Mouse (Mus musculus) frontal cortex, adult (tissue): ENCODE measurements around the gene Kcnj9.

Experiments
- ATAC-seq: cut with Nextera tagmentation; 2 replicates; pipeline ENCODE4 v1.9.2; 2017; ENCODE audit warnings: mild to moderate bottlenecking, moderate library complexity, mixed read lengths; ENCODE audit not compliant: low TSS enrichment

Kcnj9 gene

GRCm38 (mm10) chr1:172292880-172293279 is 36.2 kb downstream of the Kcnj9 start:
- ATAC-seq, result peak; percentile 77

- no peak for ATAC-seq
Observed at GRCm38 (mm10) chr1:172289617-172289946, 39.5 kb downstream of the Kcnj9 start.

GRCm38 (mm10) chr1:172288900-172289616 is 40.1 kb downstream of the Kcnj9 start:
- ATAC-seq, result no peak

GRCm38 (mm10) chr1:172286740-172287139 is 42.4 kb downstream of the Kcnj9 start:
- ATAC-seq, result no peak

GRCm38 (mm10) chr1:172284221-172284620 is 44.9 kb downstream of the Kcnj9 start:
- ATAC-seq, result no peak

- ATAC-seq, result no peak
Observed at GRCm38 (mm10) chr1:172283073-172283472, 46.0 kb downstream of the Kcnj9 start.

GRCm38 (mm10) chr1:172281522-172282254 is 47.4 kb downstream of the Kcnj9 start:
- ATAC-seq, result peak; percentile 72

- ATAC-seq, result peak; percentile 29
Observed at GRCm38 (mm10) chr1:172279768-172280509, 49.2 kb downstream of the Kcnj9 start.

GRCm38 (mm10) chr1:172278328-172278727 is 50.8 kb downstream of the Kcnj9 start:
- ATAC-seq, result no peak

GRCm38 (mm10) chr1:172277172-172277571 is 51.9 kb downstream of the Kcnj9 start:
- no peak for ATAC-seq

- ATAC-seq, result no peak
Observed at GRCm38 (mm10) chr1:172274547-172274946, 54.6 kb downstream of the Kcnj9 start.

GRCm38 (mm10) chr1:172274116-172274515 is 55.0 kb downstream of the Kcnj9 start:
- ATAC-seq, result no peak

- no peak for ATAC-seq
Observed at GRCm38 (mm10) chr1:172273386-172273785, 55.7 kb downstream of the Kcnj9 start.

- ATAC-seq, result peak; percentile 66
Observed at GRCm38 (mm10) chr1:172271765-172272164, 57.4 kb downstream of the Kcnj9 start.

GRCm38 (mm10) chr1:172271208-172271607 is 57.9 kb downstream of the Kcnj9 start:
- ATAC-seq, result no peak
